13 mouse cellular contexts compared by ENCODE assay signal in genomic region chr1:86497361-86497760, GRCm38 (mm10). TPM values are rescaled to one million over a fixed set of nuclear protein-coding genes. Genes with fewer than 3 reads are reported as not detected.
DNase-seq lines count a peak whose midpoint lies in the region; ATAC-seq and TF ChIP-seq lines count a peak whose summit lies in the region.
"Had no signal": no experiment of that assay in that cellular context is flagged by ENCODE, and none has a peak within 500 bp of the region (broad histone marks: within the 10 kb centered on the region; RNA-seq: fewer than 3 reads in every experiment).

No protein-coding gene starts in this region.

- H3K9me3 ChIP-seq in heart, embryonic 13.5 days = no peaks in the 10 kb centered on the region
- no peaks in the 10 kb centered on the region for H3K9me3 ChIP-seq in E14TG2a.4 (ENCODE audit: low read length)
- H3K9me3 ChIP-seq in intestine, embryonic 16.5 days (ENCODE audit: control insufficient read depth, low read length) = no peaks in the 10 kb centered on the region
- no peaks in the 10 kb centered on the region for H3K9me3 ChIP-seq in liver, embryonic 11.5 days (ENCODE audit: control insufficient read depth, low read length)
- no peaks in the 10 kb centered on the region for H3K9me3 ChIP-seq in hindbrain, embryonic 13.5 days
- H3K9me3 ChIP-seq: neural tube, embryonic 15.5 days had no signal

- no peak for TF ChIP-seq POLR2A in heart, adult 2 months (IDR thresholded peaks at IDR 0.05; ENCODE audit: insufficient read depth, low read depth, low read length)

- no peak for ATAC-seq in heart, embryonic 13.5 days (ENCODE audit: extremely low read depth, insufficient number of reproducible peaks, low FRiP score, low TSS enrichment)
- peak; percentile 36; the same call in 1 of the 2 replicates for ATAC-seq in intestine, embryonic 16.5 days
- ATAC-seq in liver, embryonic 11.5 days (replicated peaks; ENCODE audit: low FRiP score) = no peak
- no peak for ATAC-seq in hindbrain, embryonic 13.5 days (ENCODE audit: low FRiP score)

- H3K4me3 ChIP-seq in heart, embryonic 13.5 days = no peak overlapping the region
- no peak overlapping the region for H3K4me3 ChIP-seq in heart, adult 2 months
- H3K4me3 ChIP-seq in E14TG2a.4 (replicated peaks; ENCODE audit: low read length) = peak overlapping the region; percentile 39; the same call in 1 of the 2 replicates
- no peak overlapping the region for H3K4me3 ChIP-seq in intestine, embryonic 16.5 days (ENCODE audit: low read length)
- no peak overlapping the region for H3K4me3 ChIP-seq in liver, embryonic 11.5 days (ENCODE audit: low read depth, low read length)
- no peak overlapping the region for H3K4me3 ChIP-seq in hindbrain, embryonic 13.5 days
- H3K4me3 ChIP-seq: neural tube, embryonic 15.5 days had no signal

- H3K4me2 ChIP-seq in heart, embryonic 13.5 days = no peak overlapping the region
- no peak overlapping the region for H3K4me2 ChIP-seq in intestine, embryonic 16.5 days (ENCODE audit: low read depth, low read length)
- no peak overlapping the region for H3K4me2 ChIP-seq in liver, embryonic 11.5 days
- H3K4me2 ChIP-seq in hindbrain, embryonic 13.5 days = no peak overlapping the region
- H3K4me2 ChIP-seq: neural tube, embryonic 15.5 days had no signal

- intact Hi-C loops in heart, adult 2 months (cut with DNase I) = no loop called here

- 61% methylated on average over 5 of the region's 5 CpGs for WGBS in heart, embryonic 13.5 days
- 67% methylated on average over 5 of the region's 5 CpGs for WGBS in heart, adult 2 months
- 63% methylated on average over 5 of the region's 5 CpGs for WGBS in intestine, embryonic 16.5 days
- WGBS in liver, embryonic 11.5 days = 74% methylated on average over 5 of the region's 5 CpGs
- 85% methylated on average over 5 of the region's 5 CpGs for WGBS in hindbrain, embryonic 13.5 days

- no peaks in the 10 kb centered on the region for H3K79me2 ChIP-seq in heart, adult 2 months (replicated peaks; ENCODE audit: control insufficient read depth, insufficient read depth, low read length)

- H3K9ac ChIP-seq in heart, embryonic 13.5 days = peak overlapping the region; percentile 51
- H3K9ac ChIP-seq in heart, adult 2 months (ENCODE audit: low read depth, low read length) = no peak overlapping the region
- peak overlapping the region; percentile 21 for H3K9ac ChIP-seq in intestine, embryonic 16.5 days (ENCODE audit: low read depth, low read length)
- no peak overlapping the region for H3K9ac ChIP-seq in liver, embryonic 11.5 days (ENCODE audit: low read depth, low read length)
- no peak overlapping the region for H3K9ac ChIP-seq in hindbrain, embryonic 13.5 days
- H3K9ac ChIP-seq: neural tube, embryonic 15.5 days had no signal

- no peak for DNase-seq in heart, adult 2 months
- DNase-seq in liver, embryonic 11.5 days (ENCODE audit: low spot score) = no peak
- no peak for DNase-seq in left cerebral cortex, adult 8-10 months (ENCODE audit: low spot score in 2 of 2)
- no peak for DNase-seq in thymus, postnatal 25 days
- DNase-seq: cerebellum, adult 11 months; thymus, adult 18-20 months had no signal

- no peaks in the 10 kb centered on the region for H3K27me3 ChIP-seq in heart, embryonic 13.5 days (replicated peaks)
- H3K27me3 ChIP-seq in heart, adult 2 months (ENCODE audit: control insufficient read depth, insufficient read depth, low read length) = no peaks in the 10 kb centered on the region
- H3K27me3 ChIP-seq in E14TG2a.4 (ENCODE audit: insufficient read depth, low read length) = no peaks in the 10 kb centered on the region
- H3K27me3 ChIP-seq in intestine, embryonic 16.5 days (replicated peaks; ENCODE audit: control insufficient read depth, insufficient read depth, low read length) = no peaks in the 10 kb centered on the region
- no peaks in the 10 kb centered on the region for H3K27me3 ChIP-seq in liver, embryonic 11.5 days (replicated peaks; ENCODE audit: control insufficient read depth, insufficient read depth, low read length)
- no peaks in the 10 kb centered on the region for H3K27me3 ChIP-seq in hindbrain, embryonic 13.5 days
- H3K27me3 ChIP-seq: neural tube, embryonic 15.5 days; Patski had no signal

- TF ChIP-seq CTCF in heart, adult 2 months (IDR thresholded peaks at IDR 0.05) = no peak
- TF ChIP-seq CTCF in E14TG2a.4 (conservative IDR thresholded peaks at IDR 0.05; ENCODE audit: low read length) = no peak

- H3K27ac ChIP-seq in heart, embryonic 13.5 days (replicated peaks) = peak overlapping the region; percentile 60
- H3K27ac ChIP-seq in heart, adult 2 months = no peak overlapping the region; the same call in 1 of the 2 replicates
- peak overlapping the region; percentile 80 for H3K27ac ChIP-seq in intestine, embryonic 16.5 days (ENCODE audit: low read length)
- peak overlapping the region; percentile 69 for H3K27ac ChIP-seq in liver, embryonic 11.5 days (ENCODE audit: low read depth, low read length)
- no peak overlapping the region for H3K27ac ChIP-seq in hindbrain, embryonic 13.5 days
- H3K27ac ChIP-seq: macrophage; neural tube, embryonic 15.5 days had no signal

- H3K4me1 ChIP-seq in heart, embryonic 13.5 days = peaks cover 49% of the 10 kb centered on the region
- H3K4me1 ChIP-seq in heart, adult 2 months (ENCODE audit: control insufficient read depth, insufficient read depth, low read length) = peaks cover 14% of the 10 kb centered on the region
- peaks cover 99% of the 10 kb centered on the region for H3K4me1 ChIP-seq in E14TG2a.4 (replicated peaks; ENCODE audit: low read depth, low read length)
- H3K4me1 ChIP-seq in intestine, embryonic 16.5 days (ENCODE audit: control insufficient read depth, insufficient read depth, low read length) = peaks cover 49% of the 10 kb centered on the region
- H3K4me1 ChIP-seq in liver, embryonic 11.5 days (replicated peaks; ENCODE audit: control insufficient read depth, insufficient read depth, low read length) = peaks cover 23% of the 10 kb centered on the region
- peaks cover 41% of the 10 kb centered on the region for H3K4me1 ChIP-seq in hindbrain, embryonic 13.5 days (replicated peaks)

- H3K36me3 ChIP-seq in heart, embryonic 13.5 days = no peaks in the 10 kb centered on the region
- no peaks in the 10 kb centered on the region for H3K36me3 ChIP-seq in heart, adult 2 months (ENCODE audit: control insufficient read depth, insufficient read depth, low read length)
- H3K36me3 ChIP-seq in E14TG2a.4 (ENCODE audit: insufficient read depth, low read length) = no peaks in the 10 kb centered on the region
- no peaks in the 10 kb centered on the region for H3K36me3 ChIP-seq in intestine, embryonic 16.5 days (ENCODE audit: control insufficient read depth, insufficient read depth, low read length)
- H3K36me3 ChIP-seq in liver, embryonic 11.5 days (ENCODE audit: control insufficient read depth, insufficient read depth, low read length) = no peaks in the 10 kb centered on the region
- H3K36me3 ChIP-seq in hindbrain, embryonic 13.5 days = no peaks in the 10 kb centered on the region
- H3K36me3 ChIP-seq: neural tube, embryonic 15.5 days had no signal

- TF ChIP-seq EP300 in heart, adult 2 months (IDR thresholded peaks at IDR 0.05; ENCODE audit: insufficient read depth, low read depth, low read length) = no peak

RNA-seq across cellular contexts. Expression of gene Ptma, which starts 29.2 kb away (rescaled TPM):
- polyA plus RNA-seq in heart, embryonic 13.5 days (2015; fragmentation: Nextera tagmentation; extraction: Ambion mirVana) = 929 and 934 TPM in 2 replicates
- 100 to 1,000 TPM; 200 to 227 TPM for total RNA-seq in heart, adult 2 months (2021)
- polyA plus RNA-seq in heart, adult 2 months (2012; rRNA removed) = 169 and 177 TPM in 2 replicates
- polyA plus RNA-seq in intestine, embryonic 16.5 days (2015; fragmentation: Nextera tagmentation; extraction: Ambion mirVana) = 1,684 and 1,813 TPM in 2 replicates
- 2,666 and 2,805 TPM in 2 replicates for polyA plus RNA-seq in liver, embryonic 11.5 days (2014; fragmentation: Nextera tagmentation; extraction: Ambion mirVana)
- 100 to 1,000 TPM; 407 to 432 (median 416) TPM for total RNA-seq in left cerebral cortex, adult 8-10 months (2022)
- 2,123 and 2,193 TPM in 2 replicates for polyA plus RNA-seq in hindbrain, embryonic 13.5 days (2015; fragmentation: Nextera tagmentation; extraction: Ambion mirVana)

Comparison
In these comparisons a context has a peak if more than half of its experiments do, and no peak if none do; other contexts are left out.
1. H3K27ac ChIP-seq: peak in heart, embryonic 13.5 days (single experiment), intestine, embryonic 16.5 days (single experiment) and liver, embryonic 11.5 days (single experiment); none in heart, adult 2 months (single experiment) and hindbrain, embryonic 13.5 days (single experiment).
2. H3K9ac ChIP-seq: peak in heart, embryonic 13.5 days (single experiment) and intestine, embryonic 16.5 days (single experiment); none in heart, adult 2 months (single experiment), liver, embryonic 11.5 days (single experiment) and hindbrain, embryonic 13.5 days (single experiment).